Mouse (Mus musculus) gastrocnemius, adult 2 months (tissue): ENCODE measurements around the gene Cd79a. TPM values are rescaled to one million over a fixed set of nuclear protein-coding genes. Genes with fewer than 3 reads are reported as not detected.

Experiments used
- DNase-seq: peaks from one replicate; pipeline ENCODE4 v3.0.0; 2022
- H3K27ac ChIP-seq: fragments of 200-600 bp; 2 replicates; pipeline ENCODE4 v1.8.1; 2022; ENCODE audit warnings: mild to moderate bottlenecking
- H3K4me3 ChIP-seq: fragments of 200-600 bp; 2 replicates; pipeline ENCODE4 v1.8.1; 2022; ENCODE audit warnings: mild to moderate bottlenecking, moderate library complexity
- CTCF ChIP-seq: fragments of 200-600 bp; IDR thresholded peaks from 2 replicates; pipeline ENCODE4 v1.8.1; 2022; ENCODE audit warnings: antibody characterized with exemption, mild to moderate bottlenecking, moderate library complexity
- intact Hi-C: fragments of 180-260 bp; cut with DNase I; formaldehyde crosslinking; loops from one replicate; pipeline ENCODE4 v1.15.1; 2025
- total RNA-seq, 2 experiments: library from RNA; stranded (reverse); gene quantifications; 2 replicates each; pipeline ENCODE4 v1.2.3; 2021

The Cd79a gene
- total RNA-seq, 2 experiments from 2014 or later, result not detected

DNA sequence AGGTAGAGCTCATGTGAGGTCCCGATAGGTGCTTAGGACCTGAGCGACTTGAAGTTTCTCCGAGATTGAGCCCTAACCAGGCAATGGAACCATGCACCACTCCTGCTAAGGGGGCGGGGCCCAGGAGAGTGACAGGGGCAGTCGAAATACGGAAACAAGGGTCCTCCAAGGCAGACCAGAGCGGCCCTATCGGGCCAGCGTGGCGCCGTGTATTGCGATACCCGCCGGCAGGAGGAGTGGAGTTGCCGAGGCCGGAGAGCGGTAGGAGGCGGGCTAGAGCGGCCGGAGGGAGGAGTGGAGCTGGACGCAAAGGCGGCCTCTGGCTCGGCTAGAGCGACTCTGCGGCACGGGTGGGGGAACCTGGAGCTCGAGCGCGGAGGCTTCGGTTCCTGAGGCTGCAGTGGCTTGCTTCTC lies 6.9 kb downstream of the Cd79a start:
- DNase-seq, result peak; percentile 98
- Histone ChIP-seq H3K4me3 (peak overlapping the region; percentile 93), H3K27ac (peak overlapping the region; percentile 92)
- peak; percentile 64 for TF ChIP-seq CTCF
- intact Hi-C loops, result loop anchor here (2.0 to 5.0 kb wide), 2 partner anchors 13 to 173 kb away; no protein-coding TSS in a partner anchor

DNA sequence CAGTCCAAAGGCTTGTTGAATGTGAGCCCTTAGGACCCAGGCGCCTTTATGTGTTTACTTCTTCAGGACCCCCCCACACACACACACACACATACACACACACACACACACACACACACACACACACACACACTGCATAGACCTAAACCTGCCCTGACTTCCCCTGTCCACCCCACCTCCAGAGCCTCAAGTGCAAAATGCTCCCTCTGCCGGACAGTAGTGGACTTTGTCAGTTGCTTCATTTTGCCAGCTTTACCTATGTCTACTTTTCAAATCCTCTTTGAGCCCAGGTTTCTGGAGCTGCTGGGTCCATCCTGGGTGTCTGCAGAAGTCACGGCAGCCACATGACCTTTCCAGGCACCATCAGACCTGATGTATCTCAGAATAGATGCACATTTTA lies 7.8 kb downstream of the Cd79a start:
- Histone ChIP-seq H3K4me3 (peak overlapping the region; percentile 93), H3K27ac (peak overlapping the region; percentile 92; the same call in 1 of the 2 replicates)
- intact Hi-C loops, result loop anchor here (2.0 to 5.0 kb wide), 2 partner anchors 14 to 172 kb away; no protein-coding TSS in a partner anchor
- peak; percentile 66 for DNase-seq
- TF ChIP-seq CTCF, result peak; percentile 68

DNA sequence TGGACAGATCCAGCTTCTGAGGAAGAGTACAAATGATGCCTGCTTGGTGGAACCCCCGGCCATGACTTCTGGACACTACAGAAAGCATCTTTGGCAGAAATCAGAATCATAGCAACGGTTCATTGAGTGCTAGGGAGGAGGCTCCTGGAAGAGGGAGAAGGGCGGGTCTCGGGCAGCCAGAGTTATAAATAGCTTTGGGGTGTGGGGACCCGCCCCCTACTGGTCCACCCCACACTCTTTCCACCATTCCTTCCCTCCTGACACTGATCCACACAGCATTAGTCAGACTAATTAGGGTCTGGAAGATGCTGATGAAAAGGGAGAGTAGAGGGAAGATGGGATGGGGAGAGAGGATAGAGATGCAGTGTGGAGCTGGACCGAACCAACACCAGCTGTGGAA lies 9.4 kb downstream of the Cd79a start:
- Histone ChIP-seq H3K4me3 (no peak overlapping the region), H3K27ac (no peak overlapping the region; the same call in 1 of the 2 replicates)
- intact Hi-C loops, result no loop called here
- DNase-seq, result no peak
- TF ChIP-seq CTCF, result no peak

- no peak overlapping the region for H3K4me3 ChIP-seq
- H3K27ac ChIP-seq, result no peak overlapping the region; the same call in 1 of the 2 replicates
- DNase-seq, result no peak
- no peak for TF ChIP-seq CTCF
- intact Hi-C loops, result no loop called here
Observed at GRCm38 (mm10) chr7:24907211-24907748, 10.1 kb downstream of the Cd79a start.

- no peak overlapping the region for H3K27ac ChIP-seq
- DNase-seq, result no peak
- no peak for TF ChIP-seq CTCF
- intact Hi-C loops, result no loop called here
- no peak overlapping the region for H3K4me3 ChIP-seq
Observed at GRCm38 (mm10) chr7:24912480-24912879, 15.3 kb downstream of the Cd79a start.

- intact Hi-C loops, result no loop called here
- H3K4me3 ChIP-seq, result peak overlapping the region; percentile 23; the same call in 1 of the 2 replicates
- no peak for TF ChIP-seq CTCF
- peak; percentile 48 for DNase-seq
- peak overlapping the region; percentile 64 for H3K27ac ChIP-seq
Observed at GRCm38 (mm10) chr7:24918763-24919323, 21.7 kb downstream of the Cd79a start.

- Histone ChIP-seq H3K4me3 (no peak overlapping the region), H3K27ac (peak overlapping the region; percentile 64)
- TF ChIP-seq CTCF, result no peak
- peak; percentile 89 for DNase-seq
- intact Hi-C loops, result no loop called here
Observed at GRCm38 (mm10) chr7:24919728-24920127, 22.5 kb downstream of the Cd79a start.

DNA sequence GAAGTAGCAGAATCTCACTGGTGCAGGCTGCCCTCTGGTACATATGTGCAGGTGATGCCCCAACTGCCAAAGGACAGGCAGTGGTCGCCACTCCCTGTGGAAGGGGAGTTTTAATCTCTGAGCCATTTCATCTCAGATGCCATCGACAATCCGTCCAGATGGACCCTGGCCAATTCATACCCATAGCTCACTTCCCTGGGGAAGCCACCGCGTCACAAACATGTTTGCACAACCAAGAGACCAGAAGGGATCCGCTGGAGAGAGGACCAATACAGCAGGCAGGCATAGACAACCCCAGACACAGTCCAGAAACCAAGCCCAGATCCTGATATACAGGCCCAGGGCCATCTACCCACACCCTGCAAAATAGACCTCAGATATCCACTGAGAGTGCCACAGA lies 33.3 kb downstream of the Cd79a start:
- DNase-seq, result no peak
- H3K4me3 ChIP-seq, result no peak overlapping the region
- no peak overlapping the region for H3K27ac ChIP-seq
- intact Hi-C loops, result no loop called here
- no peak for TF ChIP-seq CTCF

GRCm38 (mm10) chr7:24931651-24932050 lies 34.5 kb downstream of the Cd79a start:
- DNase-seq, result no peak
- TF ChIP-seq CTCF, result no peak
- Histone ChIP-seq H3K27ac (no peak overlapping the region), H3K4me3 (no peak overlapping the region)
- intact Hi-C loops, result no loop called here

GRCm38 (mm10) chr7:24943641-24944040 lies 46.5 kb downstream of the Cd79a start:
- DNase-seq, result peak; percentile 1
- H3K27ac ChIP-seq, result no peak overlapping the region
- TF ChIP-seq CTCF, result no peak
- H3K4me3 ChIP-seq, result no peak overlapping the region
- intact Hi-C loops, result no loop called here

- Histone ChIP-seq H3K4me3 (peak within 1 kb of the TSS; percentile 48), H3K27ac (no peak within 1 kb of the TSS)
- peak; percentile 20 for DNase-seq
- no peak for TF ChIP-seq CTCF
- intact Hi-C loops, result no loop called here
Observed at GRCm38 (mm10) chr7:24944257-24944950, 47.2 kb downstream of the Cd79a start, which contains the start of gene Gm4881. Gene Gm4881, minus strand, starts transcription at chr7:24944494.

DNA sequence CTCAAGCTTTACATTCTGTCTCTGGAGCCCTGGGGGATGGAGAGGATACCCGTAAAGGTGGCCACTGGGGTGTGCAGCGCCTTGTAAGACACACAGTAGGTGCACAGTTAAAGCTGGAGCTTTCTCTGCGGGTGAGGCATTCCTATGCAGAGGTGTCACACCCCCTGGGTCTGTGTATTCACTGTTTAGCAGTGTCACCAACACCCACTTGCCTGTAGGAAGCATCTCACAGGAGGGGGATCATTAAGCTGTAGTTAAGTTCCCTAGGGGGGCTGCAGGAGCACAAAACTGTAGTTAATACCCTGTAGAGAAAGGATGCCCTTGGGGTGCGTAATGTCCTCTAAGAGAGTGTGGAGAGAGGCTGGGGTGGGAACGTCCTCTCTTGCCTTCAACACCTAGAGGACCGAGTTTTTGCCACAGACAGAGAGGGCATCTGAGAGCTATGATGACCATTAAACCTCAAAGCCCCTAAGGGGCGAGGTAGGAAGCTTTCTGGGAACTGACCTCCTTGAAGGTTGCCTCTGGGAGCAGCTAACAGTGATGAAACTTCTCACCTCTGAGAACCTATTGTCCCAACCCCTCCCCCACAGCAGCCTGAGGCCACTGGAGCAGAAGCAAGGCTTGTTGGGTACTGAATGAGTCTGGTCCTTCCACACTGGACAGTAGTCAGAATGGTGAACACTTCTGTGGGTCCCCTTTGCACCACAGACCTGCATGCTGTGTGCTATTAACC lies 50.3 kb downstream of the Cd79a start:
- H3K4me3 ChIP-seq, result no peak overlapping the region
- no peak for TF ChIP-seq CTCF
- DNase-seq, result no peak
- H3K27ac ChIP-seq, result no peak overlapping the region
- intact Hi-C loops, result no loop called here

- DNase-seq, result no peak
- intact Hi-C loops, result no loop called here
- no peak for TF ChIP-seq CTCF
- H3K4me3 ChIP-seq, result no peak overlapping the region
- H3K27ac ChIP-seq, result no peak overlapping the region
Observed at GRCm38 (mm10) chr7:24948774-24949173, 51.6 kb downstream of the Cd79a start.
